Mouse (Mus musculus) limb, embryonic 12.5 days (tissue): ENCODE measurements at regions not wholly inside any gene's neighbourhood (a gene's known extent, or its start where the extent isn't known, plus 50 kb on each side); places are given as distances from the start of the nearest gene placed in this dataset.
"Not testable (repeated sequence)": the region's sequence is repeated elsewhere in the genome, so short reads cannot be mapped to it uniquely, and the experiment has no call there.

Experiments
- ATAC-seq: fragments of 200-750 bp; cut with Nextera tagmentation; 2 replicates; pipeline ENCODE4 v1.8.0; 2017; ENCODE audit warnings: low read depth, moderate TSS enrichment; ENCODE audit not compliant: insufficient number of reproducible peaks, insufficient read depth, low FRiP score, low TSS enrichment
- H3K27ac ChIP-seq: fragments of 300-500 bp; sonication (generic); 2 replicates; pipeline ENCODE4 v1.5.1; 2016; ENCODE audit warnings: mild to moderate bottlenecking, moderate library complexity
- H3K27me3 ChIP-seq: fragments of 300-500 bp; sonication (generic); 2 replicates; pipeline ENCODE4 v1.6.1; 2016; ENCODE audit warnings: mild to moderate bottlenecking, moderate library complexity
- H3K36me3 ChIP-seq: fragments of 300-500 bp; sonication (generic); 2 replicates; pipeline ENCODE4 v1.6.1; 2016; ENCODE audit warnings: mild to moderate bottlenecking, moderate library complexity
- H3K4me1 ChIP-seq: fragments of 300-500 bp; sonication (generic); replicated peaks from 2 replicates; pipeline ENCODE4 v1.6.1; 2016
- H3K4me2 ChIP-seq: fragments of 300-500 bp; sonication (generic); 2 replicates; pipeline ENCODE4 v1.6.1; 2016; ENCODE audit warnings: mild to moderate bottlenecking, moderate library complexity
- H3K4me3 ChIP-seq: fragments of 300-500 bp; sonication (generic); replicated peaks from 2 replicates; pipeline ENCODE4 v1.5.1; 2016; ENCODE audit warnings: mild to moderate bottlenecking
- H3K9ac ChIP-seq: fragments of 300-500 bp; sonication (generic); replicated peaks from 2 replicates; pipeline ENCODE4 v1.6.1; 2016; ENCODE audit warnings: mild to moderate bottlenecking, moderate library complexity
- H3K9me3 ChIP-seq: fragments of 300-500 bp; sonication (generic); 2 replicates; pipeline ENCODE4 v1.6.1; 2016; ENCODE audit warnings: mild to moderate bottlenecking, moderate library complexity
- WGBS: fragments of 180-500 bp; shearing (Covaris S2); methylation state at CpG from one replicate; pipeline ENCODE4 v1.1.7; 2016; 5-methylcytosine and 5-hydroxymethylcytosine counted together

- not testable (repeated sequence) for H3K27me3 ChIP-seq, H3K4me3 ChIP-seq, H3K9ac ChIP-seq, H3K27ac ChIP-seq, H3K4me2 ChIP-seq, H3K9me3 ChIP-seq, ATAC-seq, H3K4me1 ChIP-seq, H3K36me3 ChIP-seq
- 78% methylated on average over 4 of the region's 4 CpGs for WGBS
These were observed 244.5 kb upstream of the Plxna2 start for GRCm38 (mm10) chr1:194373511-194373910.

GRCm38 (mm10) chr1:194363917-194364316 lies 254.1 kb upstream of the Plxna2 start:
- 85% methylated on average over 5 of the region's 5 CpGs for WGBS
- H3K4me2 ChIP-seq, result no peak overlapping the region

GRCm38 (mm10) chr1:194363129-194363768 lies 254.8 kb upstream of the Plxna2 start:
- WGBS, result 66% methylated on average over 1 of the region's 1 CpGs
- H3K4me1 ChIP-seq, result no peaks in the 10 kb centered on the region
- ATAC-seq, result peak; percentile 26; the same call in 1 of the 2 replicates

More at GRCm38 (mm10) chr1:194363917-194364316, 254.1 kb upstream of the Plxna2 start:
- H3K27ac ChIP-seq, result no peak overlapping the region
- H3K4me3 ChIP-seq, result no peak overlapping the region
- H3K4me1 ChIP-seq, result no peaks in the 10 kb centered on the region
- no peaks in the 10 kb centered on the region for H3K27me3 ChIP-seq
- ATAC-seq, result no peak
- no peak overlapping the region for H3K9ac ChIP-seq
- no peaks in the 10 kb centered on the region for H3K9me3 ChIP-seq
- no peaks in the 10 kb centered on the region for H3K36me3 ChIP-seq

GRCm38 (mm10) chr1:194362298-194362697 lies 255.7 kb upstream of the Plxna2 start:
- Histone ChIP-seq H3K4me1 (no peaks in the 10 kb centered on the region), H3K9ac (no peak overlapping the region), H3K4me2 (no peak overlapping the region), H3K27ac (no peak overlapping the region), H3K36me3 (no peaks in the 10 kb centered on the region), H3K27me3 (no peaks in the 10 kb centered on the region), H3K9me3 (no peaks in the 10 kb centered on the region), H3K4me3 (no peak overlapping the region)
- ATAC-seq, result no peak

More at GRCm38 (mm10) chr1:194363129-194363768, 254.8 kb upstream of the Plxna2 start:
- H3K27ac ChIP-seq, result no peak overlapping the region
- no peak overlapping the region for H3K4me2 ChIP-seq
- H3K9ac ChIP-seq, result no peak overlapping the region
- no peak overlapping the region for H3K4me3 ChIP-seq
- H3K9me3 ChIP-seq, result no peaks in the 10 kb centered on the region
- no peaks in the 10 kb centered on the region for H3K36me3 ChIP-seq
- no peaks in the 10 kb centered on the region for H3K27me3 ChIP-seq

DNA sequence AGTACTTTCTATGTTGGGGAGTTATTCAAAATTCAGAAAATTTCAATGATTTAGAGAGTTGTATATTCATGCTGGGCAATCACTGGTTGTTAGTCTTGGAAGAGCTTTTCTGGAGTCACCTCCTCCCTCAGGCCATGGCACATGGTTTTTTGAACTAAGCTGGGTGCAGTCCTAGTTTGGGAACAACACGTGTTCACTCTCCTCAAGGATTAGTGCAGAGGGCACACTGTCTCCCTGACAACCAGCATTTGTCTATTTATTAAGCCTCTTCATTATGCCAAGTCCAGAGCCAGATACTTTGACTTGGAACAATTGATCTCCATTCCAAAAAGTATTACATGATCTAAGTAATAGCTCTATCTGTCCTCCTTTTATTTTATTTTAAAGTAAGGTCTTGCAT lies 256.7 kb upstream of the Plxna2 start:
- H3K9me3 ChIP-seq, result no peaks in the 10 kb centered on the region
- 67% methylated on average over 1 of the region's 1 CpGs for WGBS
- no peaks in the 10 kb centered on the region for H3K36me3 ChIP-seq
- H3K9ac ChIP-seq, result no peak overlapping the region
- no peak overlapping the region for H3K4me3 ChIP-seq
- no peak overlapping the region for H3K4me2 ChIP-seq
- H3K4me1 ChIP-seq, result no peaks in the 10 kb centered on the region
- ATAC-seq, result no peak
- no peaks in the 10 kb centered on the region for H3K27me3 ChIP-seq
- H3K27ac ChIP-seq, result no peak overlapping the region

GRCm38 (mm10) chr1:194354332-194355120 lies 263.5 kb upstream of the Plxna2 start:
- H3K27ac ChIP-seq, result no peak overlapping the region
- WGBS, result 44% methylated on average over 1 of the region's 1 CpGs
- no peak overlapping the region for H3K9ac ChIP-seq
- H3K4me3 ChIP-seq, result no peak overlapping the region
- no peaks in the 10 kb centered on the region for H3K9me3 ChIP-seq
- no peak overlapping the region for H3K4me2 ChIP-seq
- H3K27me3 ChIP-seq, result no peaks in the 10 kb centered on the region
- no peak for ATAC-seq
- no peaks in the 10 kb centered on the region for H3K36me3 ChIP-seq
- no peaks in the 10 kb centered on the region for H3K4me1 ChIP-seq

DNA sequence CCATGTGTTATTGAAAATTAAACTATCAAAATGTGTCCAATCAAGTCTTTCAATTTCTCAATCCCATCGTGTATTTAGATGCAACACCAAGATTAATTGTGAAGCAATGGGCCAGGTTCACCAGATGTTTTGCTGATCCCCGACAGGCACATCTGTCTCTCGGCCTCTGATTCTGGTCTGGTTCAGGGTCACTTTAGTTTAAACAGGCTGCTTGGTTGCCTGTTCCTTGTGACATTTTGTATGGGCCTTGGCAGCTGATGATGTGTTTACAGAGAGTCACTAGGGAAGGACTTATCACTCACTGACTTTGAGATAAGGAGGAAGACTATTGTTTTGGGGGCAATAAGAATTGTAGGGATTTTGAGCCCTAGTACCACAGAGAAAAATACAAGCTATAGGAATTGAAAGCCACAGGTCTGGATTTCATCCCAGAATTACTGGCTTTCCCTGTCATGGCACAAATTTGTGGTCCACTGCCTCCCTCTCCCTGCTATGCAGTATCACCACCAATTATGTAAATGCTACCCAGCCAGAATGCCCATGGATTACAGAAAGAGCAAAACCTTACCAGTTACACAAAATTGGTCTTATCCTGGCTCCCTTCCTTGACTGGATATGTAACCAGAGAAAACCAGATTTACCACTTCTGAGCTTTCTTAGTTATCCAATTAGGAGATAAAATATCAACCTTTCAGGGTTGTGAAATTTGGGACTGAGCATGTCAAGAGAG lies 272.5 kb upstream of the Plxna2 start:
- no peak for ATAC-seq
- Histone ChIP-seq H3K4me2 (no peak overlapping the region), H3K9ac (no peak overlapping the region), H3K27ac (no peak overlapping the region), H3K27me3 (no peaks in the 10 kb centered on the region; the same call in 1 of the 2 replicates), H3K9me3 (no peaks in the 10 kb centered on the region), H3K36me3 (no peaks in the 10 kb centered on the region), H3K4me3 (no peak overlapping the region), H3K4me1 (0 out of 2 replicates have a peak, but pooled peaks cover 7% of the 10 kb centered on the region)
- 68% methylated on average over 3 of the region's 3 CpGs for WGBS

- WGBS, result 78% methylated on average over 1 of the region's 1 CpGs
- Histone ChIP-seq H3K4me3 (no peak overlapping the region), H3K27me3 (no peaks in the 10 kb centered on the region; the same call in 1 of the 2 replicates), H3K27ac (no peak overlapping the region), H3K36me3 (no peaks in the 10 kb centered on the region), H3K9ac (no peak overlapping the region), H3K4me1 (0 out of 2 replicates have a peak, but pooled peaks cover 7% of the 10 kb centered on the region), H3K9me3 (no peaks in the 10 kb centered on the region), H3K4me2 (no peak overlapping the region)
- no peak for ATAC-seq
These were observed 275.4 kb upstream of the Plxna2 start for GRCm38 (mm10) chr1:194342568-194342967.

DNA sequence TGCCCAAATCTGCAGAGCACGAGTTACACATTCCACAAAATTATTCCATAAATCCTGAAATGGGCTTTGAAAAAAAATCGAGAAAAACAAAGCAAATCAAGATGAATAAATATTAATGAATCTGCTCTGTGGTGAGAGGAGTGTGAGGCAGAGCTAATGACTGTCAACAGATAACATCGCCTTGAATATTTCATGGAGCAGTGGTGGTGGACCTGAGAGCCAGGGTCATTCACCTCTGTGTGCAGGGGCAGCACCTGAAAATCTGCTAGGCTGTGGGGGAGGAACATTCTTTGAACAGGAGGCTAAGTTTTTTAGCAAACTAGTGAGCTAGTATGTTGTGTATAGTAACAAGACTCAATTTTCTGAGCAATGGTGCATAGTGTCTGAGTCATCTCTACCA lies 276.3 kb upstream of the Plxna2 start:
- Histone ChIP-seq H3K36me3 (no peaks in the 10 kb centered on the region), H3K27me3 (no peaks in the 10 kb centered on the region; the same call in 1 of the 2 replicates), H3K4me3 (no peak overlapping the region), H3K27ac (no peak overlapping the region), H3K4me1 (0 out of 2 replicates have a peak, but pooled peaks cover 7% of the 10 kb centered on the region), H3K4me2 (no peak overlapping the region), H3K9me3 (no peaks in the 10 kb centered on the region), H3K9ac (no peak overlapping the region)
- no peak for ATAC-seq
- 53% methylated on average over 3 of the region's 3 CpGs for WGBS

GRCm38 (mm10) chr1:194334752-194335719 lies 283.0 kb upstream of the Plxna2 start:
- WGBS, result 69% methylated on average over 5 of the region's 5 CpGs

More at GRCm38 (mm10) chr1:194334752-194335719, 283.0 kb upstream of the Plxna2 start:
- H3K4me1 ChIP-seq, result no peaks in the 10 kb centered on the region
- H3K27me3 ChIP-seq, result no peaks in the 10 kb centered on the region
- H3K9me3 ChIP-seq, result no peaks in the 10 kb centered on the region
- no peaks in the 10 kb centered on the region for H3K36me3 ChIP-seq
- ATAC-seq, result no peak
- H3K27ac ChIP-seq, result no peak overlapping the region
- no peak overlapping the region for H3K4me3 ChIP-seq
- H3K9ac ChIP-seq, result no peak overlapping the region
- H3K4me2 ChIP-seq, result no peak overlapping the region
